Mouse (Mus musculus) cortical plate, adult 2 months (tissue): Measurements from ENCODE around the gene Adsl.

ENCODE experiments used
- CTCF ChIP-seq: fragments of 200-500 bp; IDR thresholded peaks from 2 replicates; pipeline ENCODE4 v1.5.1; 2011; ENCODE audit warnings: mild to moderate bottlenecking, control low read depth, low read length; ENCODE audit not compliant: insufficient read depth; ENCODE audit errors: extremely low read depth
- POLR2A ChIP-seq: fragments of 200-500 bp; IDR thresholded peaks from 2 replicates; pipeline ENCODE4 v1.6.1; 2011; ENCODE audit warnings: mild to moderate bottlenecking, low read length, control low read depth; ENCODE audit not compliant: insufficient read depth; ENCODE audit errors: extremely low read depth

GRCm38 (mm10) chr15:80997077-80997476 lies 48.8 kb downstream of the Adsl start:
- no peak for TF ChIP-seq POLR2A
- no peak for TF ChIP-seq CTCF
